Mouse (Mus musculus): ENCODE measurements at regions not wholly inside any gene's neighbourhood (a gene's known extent, or its start where the extent isn't known, plus 50 kb on each side); places are given as distances from the start of the nearest gene placed in this dataset.

- H3K4me3 ChIP-seq (replicated peaks; ENCODE audit: low read length) = no peak overlapping the region
- no peaks in the 10 kb centered on the region for H3K4me1 ChIP-seq (replicated peaks; ENCODE audit: control insufficient read depth, insufficient read depth, low read length)
- peak; percentile 33; the same call in 1 of the 2 replicates for ATAC-seq
- H3K27ac ChIP-seq (ENCODE audit: low read length) = no peak overlapping the region
- no peaks in the 10 kb centered on the region for H3K27me3 ChIP-seq (replicated peaks; ENCODE audit: control insufficient read depth, insufficient read depth, low read length)
- H3K9me3 ChIP-seq (ENCODE audit: control insufficient read depth, low read length) = no peaks in the 10 kb centered on the region
- WGBS = 29% methylated on average over 8 of the region's 8 CpGs
- H3K9ac ChIP-seq (replicated peaks; ENCODE audit: low read depth, low read length) = no peak overlapping the region
- H3K36me3 ChIP-seq (ENCODE audit: control insufficient read depth, insufficient read depth) = no peaks in the 10 kb centered on the region
- no peak overlapping the region for H3K4me2 ChIP-seq (ENCODE audit: low read length)
Observed at GRCm38 (mm10) chr12:95850144-95850803, 158.2 kb downstream of the Flrt2 start.

- Histone ChIP-seq H3K36me3 (ENCODE audit: control insufficient read depth, insufficient read depth) (no peaks in the 10 kb centered on the region), H3K4me1 (replicated peaks; ENCODE audit: control insufficient read depth, insufficient read depth, low read length) (no peaks in the 10 kb centered on the region), H3K27ac (ENCODE audit: low read length) (no peak overlapping the region), H3K27me3 (replicated peaks; ENCODE audit: control insufficient read depth, insufficient read depth, low read length) (no peaks in the 10 kb centered on the region), H3K9me3 (ENCODE audit: control insufficient read depth, low read length) (no peaks in the 10 kb centered on the region), H3K4me2 (ENCODE audit: low read length) (no peak overlapping the region), H3K9ac (replicated peaks; ENCODE audit: low read depth, low read length) (no peak overlapping the region), H3K4me3 (replicated peaks; ENCODE audit: low read length) (no peak overlapping the region)
- no peak for ATAC-seq
- 74% methylated on average over 1 of the region's 1 CpGs for WGBS
Observed at GRCm38 (mm10) chr12:95877661-95878060, 185.6 kb downstream of the Flrt2 start.
